In genomic region chr17:25067442-25067851, GRCm38 (mm10) we compare ENCODE assay signal across 12 mouse cellular contexts. TPM values are rescaled to one million over a fixed set of nuclear protein-coding genes. Genes with fewer than 3 reads are reported as not detected.
DNase-seq lines count a peak whose midpoint lies in the region; ATAC-seq and TF ChIP-seq lines count a peak whose summit lies in the region.
"Had no signal": no experiment of that assay in that cellular context is flagged by ENCODE, and none has a peak within 500 bp of the region (broad histone marks: within the 10 kb centered on the region; RNA-seq: fewer than 3 reads in every experiment).

No protein-coding gene starts in this region.

- peak; percentile 51 for DNase-seq in liver, adult 2 months (ENCODE audit: extremely low read depth, low read depth, low spot score)
- DNase-seq in liver (no peak), MN1 (ENCODE audit: low spot score) (no peak)
- peak; percentile 68 for DNase-seq in kidney, postnatal 10 days
- DNase-seq in gastrocnemius, postnatal 10 days, result no peak
- no peak for DNase-seq in layer of hippocampus, adult 11-12 months (ENCODE audit: low spot score)

- no peaks in the 10 kb centered on the region for H3K79me2 ChIP-seq in liver, adult 2 months (ENCODE audit: control insufficient read depth, insufficient read depth, low read length)

- 68% methylated on average over 8 of the region's 8 CpGs for WGBS in liver, adult 2 months
- WGBS in heart, embryonic 12.5 days, result 40% methylated on average over 8 of the region's 8 CpGs
- WGBS in small intestine, adult 2 months, result 69% methylated on average over 8 of the region's 8 CpGs

- no peak overlapping the region for H3K4me3 ChIP-seq in liver, adult 2 months (ENCODE audit: insufficient read depth, low read depth, low read length)
- no peak overlapping the region for H3K4me3 ChIP-seq in heart, embryonic 12.5 days
- no peak overlapping the region for H3K4me3 ChIP-seq in small intestine, adult 2 months (ENCODE audit: low read depth, low read length)
- H3K4me3 ChIP-seq: embryonic facial prominence, embryonic 13.5 days; liver, embryonic 15.5 days had no signal

- no peak overlapping the region for H3K9ac ChIP-seq in liver, adult 2 months (ENCODE audit: low read depth, low read length)
- H3K9ac ChIP-seq in heart, embryonic 12.5 days, result no peak overlapping the region
- H3K9ac ChIP-seq: embryonic facial prominence, embryonic 13.5 days; hindbrain, embryonic 14.5 days; liver, embryonic 15.5 days had no signal

- peak; percentile 36; the same call in 1 of the 2 replicates for ATAC-seq in heart, embryonic 12.5 days (ENCODE audit: insufficient number of reproducible peaks, low FRiP score)

- H3K9me3 ChIP-seq in heart, embryonic 12.5 days (replicated peaks), result no peaks in the 10 kb centered on the region
- H3K9me3 ChIP-seq: embryonic facial prominence, embryonic 13.5 days; liver, embryonic 15.5 days had no signal

- H3K4me2 ChIP-seq in heart, embryonic 12.5 days, result no peak overlapping the region
- H3K4me2 ChIP-seq: embryonic facial prominence, embryonic 13.5 days; hindbrain, embryonic 14.5 days; liver, embryonic 15.5 days had no signal

- H3K4me1 ChIP-seq in liver, adult 2 months (ENCODE audit: control insufficient read depth, insufficient read depth, low read length), result peaks cover 18% of the 10 kb centered on the region
- H3K4me1 ChIP-seq in heart, embryonic 12.5 days (replicated peaks), result peaks cover 49% of the 10 kb centered on the region
- H3K4me1 ChIP-seq in small intestine, adult 2 months (ENCODE audit: control insufficient read depth, insufficient read depth, insufficient read length, low read length), result 0 out of 2 replicates have a peak, but pooled peaks cover 3% of the 10 kb centered on the region

- H3K27ac ChIP-seq in liver, adult 2 months (replicated peaks; ENCODE audit: insufficient read depth, low read depth, low read length), result peak overlapping the region; percentile 76
- peak overlapping the region; percentile 69 for H3K27ac ChIP-seq in heart, embryonic 12.5 days (ENCODE audit: poor library complexity, severe bottlenecking)
- H3K27ac ChIP-seq in small intestine, adult 2 months (ENCODE audit: insufficient read depth, low read depth, low read length), result peak overlapping the region; percentile 71

- TF ChIP-seq CTCF in liver, adult 2 months (IDR thresholded peaks at IDR 0.05; ENCODE audit: low read depth, low read length), result no peak
- TF ChIP-seq CTCF in small intestine, adult 2 months (IDR thresholded peaks at IDR 0.05; ENCODE audit: extremely low read depth, insufficient read length, insufficient replicate concordance, low read depth, low read length), result no peak

- no peak for TF ChIP-seq POLR2A in liver, adult 2 months (IDR thresholded peaks at IDR 0.05; ENCODE audit: extremely low read depth, insufficient read depth, low read length)
- TF ChIP-seq POLR2A in small intestine, adult 2 months (IDR thresholded peaks at IDR 0.05; ENCODE audit: low read depth, low read length), result no peak

- no peaks in the 10 kb centered on the region for H3K36me3 ChIP-seq in liver, adult 2 months (ENCODE audit: control insufficient read depth, insufficient read depth, low read length)
- H3K36me3 ChIP-seq in heart, embryonic 12.5 days, result 0 out of 2 replicates have a peak, but pooled peaks cover 6% of the 10 kb centered on the region
- 0 out of 2 replicates have a peak, but pooled peaks cover 3% of the 10 kb centered on the region for H3K36me3 ChIP-seq in small intestine, adult 2 months (ENCODE audit: control insufficient read depth, insufficient read depth, low read length)
- H3K36me3 ChIP-seq: liver, embryonic 15.5 days had no signal

- H3K27me3 ChIP-seq in liver, adult 2 months (ENCODE audit: control insufficient read depth, insufficient read depth, low read length), result no peaks in the 10 kb centered on the region
- H3K27me3 ChIP-seq in heart, embryonic 12.5 days (replicated peaks), result no peaks in the 10 kb centered on the region
- no peaks in the 10 kb centered on the region for H3K27me3 ChIP-seq in small intestine, adult 2 months (ENCODE audit: control insufficient read depth, insufficient read depth, low read length)
- H3K27me3 ChIP-seq: embryonic facial prominence, embryonic 13.5 days; liver, embryonic 15.5 days had no signal

RNA-seq across cellular contexts. Expression of gene Tmem204, which starts 15.9 kb away (rescaled TPM):
- 22.3 and 23.9 TPM in 2 replicates for total RNA-seq in liver, adult 2 months (2014; rRNA removed)
- polyA plus RNA-seq in liver, adult 2 months (2012; rRNA removed), result 15.7 and 19.1 TPM in 2 replicates
- polyA plus RNA-seq in heart, embryonic 12.5 days (2016; fragmentation: Nextera tagmentation; extraction: Ambion mirVana), result 16.3 and 20.4 TPM in 2 replicates
- polyA plus RNA-seq in small intestine, adult 2 months (2012; rRNA removed), result 9.7 and 17.7 TPM in 2 replicates
- total RNA-seq in gastrocnemius, postnatal 10 days (2021), result 10 to 100 TPM; 16.0 to 16.5 TPM

RNA-seq across cellular contexts. Expression of gene Telo2, which starts 48.3 kb away (rescaled TPM):
- 3.2 and 5.4 TPM in 2 replicates for total RNA-seq in liver, adult 2 months (2014; rRNA removed)
- 5.7 and 7.3 TPM in 2 replicates for polyA plus RNA-seq in liver, adult 2 months (2012; rRNA removed)
- 23.5 and 30.7 TPM in 2 replicates for polyA plus RNA-seq in heart, embryonic 12.5 days (2016; fragmentation: Nextera tagmentation; extraction: Ambion mirVana)
- 7.3 and 8.9 TPM in 2 replicates for polyA plus RNA-seq in small intestine, adult 2 months (2012; rRNA removed)
- 10 to 100 TPM; 13.0 to 16.1 TPM for total RNA-seq in gastrocnemius, postnatal 10 days (2021)

RNA-seq across cellular contexts. Expression of gene Ift140, which starts 51.6 kb away (rescaled TPM):
- total RNA-seq in liver, adult 2 months (2014; rRNA removed), result 4.6 and 5.4 TPM in 2 replicates
- polyA plus RNA-seq in liver, adult 2 months (2012; rRNA removed), result 3.4 and 3.6 TPM in 2 replicates
- polyA plus RNA-seq in heart, embryonic 12.5 days (2016; fragmentation: Nextera tagmentation; extraction: Ambion mirVana), result 14.4 and 14.8 TPM in 2 replicates
- polyA plus RNA-seq in small intestine, adult 2 months (2012; rRNA removed), result 4.2 and 8.4 TPM in 2 replicates
- 1 to 10 TPM; 6.3 to 7.3 TPM for total RNA-seq in gastrocnemius, postnatal 10 days (2021)

RNA-seq across cellular contexts. Expression of gene Cramp1l, which starts 51.9 kb away (rescaled TPM):
- total RNA-seq in liver, adult 2 months (2014; rRNA removed), result 2.7 and 2.9 TPM in 2 replicates
- 4.2 and 6.5 TPM in 2 replicates for polyA plus RNA-seq in liver, adult 2 months (2012; rRNA removed)
- polyA plus RNA-seq in heart, embryonic 12.5 days (2016; fragmentation: Nextera tagmentation; extraction: Ambion mirVana), result 8.5 and 10.1 TPM in 2 replicates
- 5.8 and 10.0 TPM in 2 replicates for polyA plus RNA-seq in small intestine, adult 2 months (2012; rRNA removed)
- 1 to 10 TPM; 9.1 to 9.9 TPM for total RNA-seq in gastrocnemius, postnatal 10 days (2021)

RNA-seq across cellular contexts. Expression of gene Ptx4, which starts 53.1 kb away (rescaled TPM):
- total RNA-seq in liver, adult 2 months (2014; rRNA removed), result not detected in 2 replicates
- not detected in 2 replicates for polyA plus RNA-seq in liver, adult 2 months (2012; rRNA removed)
- 0.27 TPM in 1 of 2 replicates, not detected in the other for polyA plus RNA-seq in heart, embryonic 12.5 days (2016; fragmentation: Nextera tagmentation; extraction: Ambion mirVana)
- polyA plus RNA-seq in small intestine, adult 2 months (2012; rRNA removed), result 0.10 TPM in 1 of 2 replicates, not detected in the other
- 1 to 10 TPM; 7.3 to 8.7 TPM for total RNA-seq in gastrocnemius, postnatal 10 days (2021)
- polyA plus RNA-seq: hindbrain, embryonic 14.5 days; neural tube, embryonic 14.5 days had no signal

Comparison
In these comparisons a context has a peak if more than half of its experiments do, and no peak if none do; other contexts are left out.
1. DNase-seq: peak in liver, adult 2 months (single experiment) and kidney, postnatal 10 days (single experiment); none in liver (single experiment), MN1 (single experiment), gastrocnemius, postnatal 10 days (single experiment) and layer of hippocampus, adult 11-12 months (single experiment).
2. Peak in every context shown above with its lines, with median percentiles within 50 percentile points of each other: H3K27ac ChIP-seq.